ENCODE assay signal across 11 mouse cellular contexts in genomic region chr1:120643848-120644711, GRCm38 (mm10). TPM values are rescaled to one million over a fixed set of nuclear protein-coding genes. Genes with fewer than 3 reads are reported as not detected.
DNase-seq lines count a peak whose midpoint lies in the region; ATAC-seq and TF ChIP-seq lines count a peak whose summit lies in the region.
"Had no signal": no experiment of that assay in that cellular context is flagged by ENCODE, and none has a peak within 500 bp of the region (broad histone marks: within the 10 kb centered on the region; RNA-seq: fewer than 3 reads in every experiment).

No protein-coding gene starts in this region.

- H3K4me1 ChIP-seq in embryonic facial prominence, embryonic 11.5 days (ENCODE audit: control insufficient read depth, insufficient read depth, low read length) = no peaks in the 10 kb centered on the region
- peaks cover 12% of the 10 kb centered on the region for H3K4me1 ChIP-seq in hindbrain, embryonic 14.5 days (replicated peaks; ENCODE audit: control insufficient read depth, insufficient read depth, low read length)
- H3K4me1 ChIP-seq in midbrain, postnatal 0 days (ENCODE audit: insufficient read depth, low read length) = no peaks in the 10 kb centered on the region; the same call in 1 of the 2 replicates

- 0 out of 2 replicates have a peak overlapping the region, but pooled peaks have one; percentile 17 for H3K4me2 ChIP-seq in embryonic facial prominence, embryonic 11.5 days (ENCODE audit: low read depth, low read length)
- H3K4me2 ChIP-seq in hindbrain, embryonic 14.5 days (replicated peaks) = peak overlapping the region; percentile 37
- H3K4me2 ChIP-seq in midbrain, postnatal 0 days (ENCODE audit: low read depth, low read length, poor library complexity, severe bottlenecking) = peak overlapping the region; percentile 39

- no peaks in the 10 kb centered on the region for H3K9me3 ChIP-seq in embryonic facial prominence, embryonic 11.5 days (replicated peaks; ENCODE audit: control insufficient read depth, low read length)
- H3K9me3 ChIP-seq in hindbrain, embryonic 14.5 days (ENCODE audit: control insufficient read depth, low read length) = no peaks in the 10 kb centered on the region
- H3K9me3 ChIP-seq in midbrain, postnatal 0 days (ENCODE audit: low read length) = no peaks in the 10 kb centered on the region

- TF ChIP-seq CTCF in midbrain, postnatal 0 days (IDR thresholded peaks at IDR 0.05) = no peak

- DNase-seq in kidney, postnatal 10 days = peak; percentile 9
- DNase-seq in kidney, adult 9 months = no peak
- DNase-seq in embryonic facial prominence, embryonic 11.5 days (ENCODE audit: low spot score) = peak; percentile 46
- DNase-seq in hindbrain, embryonic 14.5 days (ENCODE audit: low spot score) = peak; percentile 67
- DNase-seq in midbrain, postnatal 0 days (ENCODE audit: low spot score) = peak; percentile 58
- no peak for DNase-seq in right cerebral cortex, postnatal 10 days (ENCODE audit: low spot score in 2 of 2)
- DNase-seq in adrenal gland, postnatal 25 days = no peak
- DNase-seq: lung, postnatal 14 days; thymus, postnatal 36 days had no signal

- H3K27ac ChIP-seq in embryonic facial prominence, embryonic 11.5 days (replicated peaks; ENCODE audit: low read depth, low read length) = no peak overlapping the region
- peak overlapping the region; percentile 77 for H3K27ac ChIP-seq in hindbrain, embryonic 14.5 days
- no peak overlapping the region for H3K27ac ChIP-seq in midbrain, postnatal 0 days (ENCODE audit: low read depth, low read length)

- no peak overlapping the region; the same call in 1 of the 2 replicates for H3K9ac ChIP-seq in embryonic facial prominence, embryonic 11.5 days (replicated peaks; ENCODE audit: low read length)
- H3K9ac ChIP-seq in hindbrain, embryonic 14.5 days = peak overlapping the region; percentile 39
- peak overlapping the region; percentile 19; the same call in 1 of the 2 replicates for H3K9ac ChIP-seq in midbrain, postnatal 0 days (replicated peaks; ENCODE audit: low read length, poor library complexity, severe bottlenecking)

- no peak overlapping the region for H3K4me3 ChIP-seq in embryonic facial prominence, embryonic 11.5 days (ENCODE audit: low read depth, low read length)
- 0 out of 2 replicates have a peak overlapping the region, but pooled peaks have one; percentile 4 for H3K4me3 ChIP-seq in hindbrain, embryonic 14.5 days (replicated peaks; ENCODE audit: low read length)
- H3K4me3 ChIP-seq in midbrain, postnatal 0 days (ENCODE audit: low read depth, low read length) = no peak overlapping the region; the same call in 1 of the 2 replicates

- no peaks in the 10 kb centered on the region for H3K36me3 ChIP-seq in embryonic facial prominence, embryonic 11.5 days (replicated peaks; ENCODE audit: control insufficient read depth, insufficient read depth, low read depth, low read length)
- H3K36me3 ChIP-seq in hindbrain, embryonic 14.5 days (replicated peaks; ENCODE audit: control insufficient read depth, insufficient read depth) = no peaks in the 10 kb centered on the region
- H3K36me3 ChIP-seq in midbrain, postnatal 0 days (ENCODE audit: insufficient read depth, low read length) = no peaks in the 10 kb centered on the region

- no peaks in the 10 kb centered on the region for H3K27me3 ChIP-seq in embryonic facial prominence, embryonic 11.5 days (ENCODE audit: control insufficient read depth, insufficient read depth, low read length)
- H3K27me3 ChIP-seq in hindbrain, embryonic 14.5 days (ENCODE audit: control insufficient read depth, insufficient read depth, low read length) = no peaks in the 10 kb centered on the region
- no peaks in the 10 kb centered on the region for H3K27me3 ChIP-seq in midbrain, postnatal 0 days (ENCODE audit: insufficient read depth, low read length)

- ATAC-seq in embryonic facial prominence, embryonic 11.5 days (replicated peaks; ENCODE audit: insufficient number of reproducible peaks, low FRiP score, low TSS enrichment, low read depth) = peak; percentile 78
- ATAC-seq in hindbrain, embryonic 14.5 days (ENCODE audit: low FRiP score) = peak; percentile 84
- peak; percentile 64 for ATAC-seq in midbrain, postnatal 0 days (ENCODE audit: low FRiP score)
- no peak for ATAC-seq in cerebellum, adult (ENCODE audit: insufficient number of reproducible peaks, low FRiP score, low TSS enrichment)

- WGBS in embryonic facial prominence, embryonic 11.5 days = 8% methylated on average over 13 of the region's 13 CpGs
- 4% methylated on average over 13 of the region's 13 CpGs for WGBS in hindbrain, embryonic 14.5 days
- 13% methylated on average over 13 of the region's 13 CpGs for WGBS in midbrain, postnatal 0 days

RNA-seq across cellular contexts. Expression of gene En1, which starts 41.9 kb away (rescaled TPM):
- polyA plus RNA-seq in embryonic facial prominence, embryonic 11.5 days (2014; fragmentation: Nextera tagmentation; extraction: Ambion mirVana) = 1.0 and 1.4 TPM in 2 replicates
- 2.7 and 6.2 TPM in 2 replicates for polyA plus RNA-seq in hindbrain, embryonic 14.5 days (2014; fragmentation: Nextera tagmentation; extraction: Ambion mirVana)
- 32.8 and 40.8 TPM in 2 replicates for total RNA-seq in midbrain, postnatal 0 days (2014; rRNA removed)
- 9.2 and 10.1 TPM in 2 replicates for polyA plus RNA-seq in midbrain, postnatal 0 days (2015; fragmentation: Nextera tagmentation; extraction: Ambion mirVana)
- not detected in 2 replicates for total RNA-seq in adrenal gland, postnatal 25 days (2021)
- total RNA-seq: MEL had no signal

Comparison
In these comparisons a context has a peak if more than half of its experiments do, and no peak if none do; other contexts are left out.
1. DNase-seq: peak in kidney, postnatal 10 days (single experiment), embryonic facial prominence, embryonic 11.5 days (single experiment), hindbrain, embryonic 14.5 days (single experiment) and midbrain, postnatal 0 days (single experiment); none in kidney, adult 9 months (single experiment), right cerebral cortex, postnatal 10 days (0 of 2) and adrenal gland, postnatal 25 days (single experiment).
2. Peak in every context shown above with its lines, with median percentiles within 50 percentile points of each other: H3K4me2 ChIP-seq.